Mouse (Mus musculus) layer of hippocampus, adult 2 months (tissue): ENCODE measurements at regions not wholly inside any gene's neighbourhood (a gene's known extent, or its start where the extent isn't known, plus 50 kb on each side); places are given as distances from the start of the nearest gene placed in this dataset.

Source experiments
- DNase-seq, 2 experiments: peaks; one replicate each; pipeline ENCODE4 v3.0.0; 2022; ENCODE audit warnings: low spot score in 2 of 2
- H3K27ac ChIP-seq: fragments of 200-600 bp; 2 replicates; pipeline ENCODE4 v1.8.1; 2022
- H3K4me3 ChIP-seq: fragments of 200-600 bp; 2 replicates; pipeline ENCODE4 v1.8.1; 2022; ENCODE audit warnings: mild to moderate bottlenecking
- CTCF ChIP-seq: fragments of 200-600 bp; conservative IDR thresholded peaks from 2 replicates; pipeline ENCODE4 v1.8.1; 2022; ENCODE audit warnings: antibody characterized with exemption, mild to moderate bottlenecking, moderate library complexity

DNA sequence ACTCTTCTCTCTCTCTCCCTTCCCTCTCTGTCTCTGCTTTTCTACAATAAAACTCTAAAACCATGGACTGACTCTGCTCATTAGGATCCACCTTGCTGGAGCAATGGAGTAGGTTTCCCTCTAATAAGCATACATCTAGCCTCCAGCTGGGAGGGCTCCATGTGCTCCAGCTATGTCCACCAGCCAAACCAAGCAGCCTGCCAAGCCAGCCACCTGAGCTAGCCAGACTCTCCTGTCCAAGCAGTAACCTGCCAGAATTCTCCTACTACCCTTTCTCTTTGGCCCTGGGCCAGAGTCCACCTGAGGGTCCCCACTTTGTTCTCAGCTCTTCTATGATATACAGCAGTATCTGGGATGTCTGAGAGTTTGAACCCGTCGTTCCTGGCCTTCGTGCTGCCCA lies 216.2 kb upstream of the Syt1 start:
- no peak for TF ChIP-seq CTCF
- H3K27ac ChIP-seq, result no peak overlapping the region
- DNase-seq, result no peak
- no peak overlapping the region for H3K4me3 ChIP-seq

- no peak for TF ChIP-seq CTCF
- DNase-seq, result peak; percentile 15 to 53
- H3K4me3 ChIP-seq, result no peak overlapping the region
- peak overlapping the region; percentile 54; the same call in 1 of the 2 replicates for H3K27ac ChIP-seq
These were observed 178.2 kb upstream of the Syt1 start for GRCm38 (mm10) chr10:109188761-109189503.

DNA sequence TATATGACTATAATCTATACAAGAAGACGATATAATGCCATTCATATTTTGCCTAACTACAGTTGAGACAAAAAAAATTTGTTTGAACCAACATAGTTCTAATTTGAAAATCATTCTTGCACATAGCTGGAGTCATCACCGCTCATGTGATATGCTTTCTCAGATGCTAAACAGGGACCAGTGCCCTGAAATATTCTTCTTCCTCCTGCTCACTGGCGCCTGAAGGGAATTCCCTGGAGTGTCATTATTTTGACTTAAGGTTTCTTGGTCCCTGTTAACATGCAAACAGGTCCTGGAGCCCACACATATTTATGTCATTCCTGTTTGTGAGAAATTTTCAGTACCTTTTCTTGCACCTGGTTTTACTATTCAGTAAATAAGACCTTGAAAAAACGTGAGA lies 177.5 kb upstream of the Syt1 start:
- peak overlapping the region; percentile 54; the same call in 1 of the 2 replicates for H3K27ac ChIP-seq
- no peak for DNase-seq
- no peak overlapping the region for H3K4me3 ChIP-seq
- no peak for TF ChIP-seq CTCF

DNA sequence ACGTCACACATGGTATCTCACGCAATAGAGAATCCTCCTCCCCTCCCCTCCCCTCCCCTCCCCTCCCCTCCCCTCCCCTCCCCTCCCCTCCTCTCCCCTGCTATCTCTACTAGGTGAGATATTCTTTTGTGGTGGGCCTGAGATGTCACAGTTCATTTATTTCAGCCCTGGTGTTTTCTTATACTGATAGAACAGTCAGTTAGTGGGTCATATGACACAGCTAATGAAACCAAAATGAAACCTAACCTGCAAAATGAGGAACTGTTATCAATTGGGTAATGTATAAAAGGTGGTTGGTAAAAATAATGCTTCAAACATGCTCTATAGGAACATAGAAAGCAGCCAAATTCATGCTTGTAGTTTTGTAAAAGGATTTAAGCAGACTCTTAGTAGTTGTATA lies 174.5 kb upstream of the Syt1 start:
- DNase-seq, result no peak
- TF ChIP-seq CTCF, result no peak

DNA sequence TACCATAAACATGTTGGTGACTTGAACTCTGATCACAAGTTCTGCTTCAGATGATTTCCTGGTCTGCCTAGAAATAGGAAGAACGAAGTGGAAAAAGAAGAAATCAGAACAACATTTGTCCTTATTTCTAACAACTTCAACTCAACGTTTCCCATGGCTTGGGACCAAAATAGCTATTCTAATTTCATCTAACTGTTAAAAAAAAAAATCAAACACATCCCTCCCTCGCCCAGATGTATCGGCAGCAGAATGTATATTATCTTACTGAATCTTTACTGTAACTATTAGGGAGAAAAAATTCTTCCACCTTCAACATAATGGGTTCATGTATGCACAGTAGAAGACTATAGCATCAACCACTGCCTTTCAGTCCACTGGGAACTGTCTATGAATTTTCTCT lies 169.7 kb upstream of the Syt1 start:
- no peak for DNase-seq
- Histone ChIP-seq H3K4me3 (no peak overlapping the region), H3K27ac (no peak overlapping the region)
- no peak for TF ChIP-seq CTCF

More for the DNA sequence above, 174.5 kb upstream of the Syt1 start:
- no peak overlapping the region for H3K4me3 ChIP-seq
- H3K27ac ChIP-seq, result no peak overlapping the region

DNA sequence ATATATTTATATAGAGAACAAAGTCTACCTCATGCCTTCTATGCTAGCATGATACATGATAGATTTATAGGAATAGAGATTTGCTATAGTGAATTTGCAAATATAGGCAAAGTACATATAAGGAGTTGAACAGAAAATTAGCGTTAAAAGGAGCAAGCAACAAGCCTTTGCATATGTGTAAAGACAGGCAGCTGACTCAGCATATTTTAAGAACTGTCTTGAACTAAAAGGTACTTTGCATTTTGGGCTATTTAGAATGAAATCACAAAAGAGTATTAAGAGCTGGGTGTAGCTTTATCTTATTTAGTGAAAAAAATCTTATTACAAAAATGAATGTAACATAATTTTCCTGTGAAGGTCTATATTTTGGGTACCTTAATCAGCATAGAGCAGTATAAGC lies 149.9 kb upstream of the Syt1 start:
- Histone ChIP-seq H3K27ac (no peak overlapping the region), H3K4me3 (no peak overlapping the region)
- no peak for DNase-seq
- no peak for TF ChIP-seq CTCF

- Histone ChIP-seq H3K27ac (no peak overlapping the region), H3K4me3 (no peak overlapping the region)
- TF ChIP-seq CTCF, result no peak
- no peak for DNase-seq
These were observed 145.0 kb upstream of the Syt1 start for GRCm38 (mm10) chr10:109155768-109156167.

- no peak for DNase-seq
- Histone ChIP-seq H3K27ac (no peak overlapping the region), H3K4me3 (no peak overlapping the region)
- TF ChIP-seq CTCF, result no peak
These were observed 129.7 kb upstream of the Syt1 start for GRCm38 (mm10) chr10:109140421-109140938.

DNA sequence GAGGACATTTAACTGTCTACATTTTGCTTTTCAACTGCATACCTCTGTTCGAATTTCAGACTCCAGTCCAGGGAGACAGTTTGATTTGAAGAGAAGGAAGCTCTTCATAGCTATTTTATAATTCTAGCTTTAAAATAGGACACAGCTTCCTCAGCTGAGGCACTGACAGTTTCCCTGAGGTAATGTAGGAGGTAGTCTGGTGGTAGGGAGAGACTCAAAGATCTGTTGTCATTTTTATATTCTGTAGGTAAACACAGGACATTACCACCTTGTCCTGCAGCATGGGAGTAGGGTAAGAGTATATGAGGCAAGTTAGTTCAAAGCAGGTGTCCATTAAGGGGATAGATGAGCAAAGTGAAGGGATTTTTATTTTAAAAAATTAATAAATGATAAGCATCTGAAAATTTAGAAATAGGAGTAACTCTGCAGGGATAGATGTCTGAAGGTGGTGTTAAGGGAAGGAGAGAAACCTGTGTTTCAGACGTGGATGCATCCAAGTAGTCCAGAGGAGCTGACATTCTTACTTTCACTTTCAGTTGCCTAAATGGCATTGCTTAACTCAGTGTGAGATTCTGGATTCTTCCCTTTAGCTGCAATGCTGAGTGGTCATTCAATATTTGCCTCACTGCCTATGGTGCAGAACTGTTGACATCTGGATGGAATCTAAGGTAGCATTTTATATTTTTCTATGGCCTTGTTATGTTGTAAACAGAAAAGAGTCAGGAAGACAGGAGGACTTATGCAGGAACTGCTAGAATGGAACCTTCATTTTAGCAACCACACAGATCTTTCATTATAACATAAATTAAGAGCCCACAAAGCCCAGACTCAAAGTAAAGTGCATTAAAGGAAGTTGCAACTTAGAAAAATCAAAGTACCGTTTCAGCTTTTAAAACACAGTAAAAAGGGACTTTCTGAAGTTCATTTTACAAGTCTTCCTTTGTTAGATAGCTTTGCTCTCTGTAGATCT lies 126.3 kb upstream of the Syt1 start:
- peak overlapping the region; percentile 26 for H3K4me3 ChIP-seq

GRCm38 (mm10) chr10:109134521-109134920 lies 123.7 kb upstream of the Syt1 start:
- no peak for TF ChIP-seq CTCF
- H3K4me3 ChIP-seq, result no peak overlapping the region
- no peak overlapping the region for H3K27ac ChIP-seq
- DNase-seq, result no peak

More for the DNA sequence above, 126.3 kb upstream of the Syt1 start:
- H3K27ac ChIP-seq, result peak overlapping the region; percentile 55; the same call in 1 of the 2 replicates
- DNase-seq, result no peak
- no peak for TF ChIP-seq CTCF

- no peak for TF ChIP-seq CTCF
- H3K27ac ChIP-seq, result no peak overlapping the region
- no peak overlapping the region for H3K4me3 ChIP-seq
- DNase-seq, result no peak
These were observed 121.3 kb upstream of the Syt1 start for GRCm38 (mm10) chr10:109132091-109132573.

- Histone ChIP-seq H3K4me3 (no peak overlapping the region), H3K27ac (no peak overlapping the region)
- DNase-seq, result no peak
- no peak for TF ChIP-seq CTCF
These were observed 118.8 kb upstream of the Syt1 start for GRCm38 (mm10) chr10:109129552-109130110.

DNA sequence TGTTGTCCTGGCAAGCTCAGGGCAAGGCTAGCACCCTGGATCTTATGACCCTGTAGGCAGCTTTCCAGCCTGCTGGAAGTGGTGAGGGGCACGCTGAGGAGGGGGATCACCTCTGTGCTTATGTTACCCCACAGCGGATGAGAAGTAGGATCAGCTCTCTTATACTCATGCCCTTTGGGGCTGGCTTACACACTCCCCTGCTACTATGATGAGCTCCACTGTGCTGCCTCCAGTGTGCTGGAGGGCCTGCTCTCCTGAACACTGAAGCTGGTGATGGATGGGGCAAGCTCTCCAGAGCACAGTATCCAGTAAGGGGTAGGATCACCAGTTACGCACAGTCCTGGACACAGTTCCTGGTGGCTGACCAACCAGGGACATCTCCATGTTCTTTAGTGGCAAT lies 118.3 kb upstream of the Syt1 start:
- H3K27ac ChIP-seq, result no peak overlapping the region
- no peak for TF ChIP-seq CTCF

More for the DNA sequence above, 118.3 kb upstream of the Syt1 start:
- no peak for DNase-seq
- no peak overlapping the region for H3K4me3 ChIP-seq
